Mouse (Mus musculus): ENCODE measurements at regions not wholly inside any gene's neighbourhood (a gene's known extent, or its start where the extent isn't known, plus 50 kb on each side); places are given as distances from the start of the nearest gene placed in this dataset.

DNA sequence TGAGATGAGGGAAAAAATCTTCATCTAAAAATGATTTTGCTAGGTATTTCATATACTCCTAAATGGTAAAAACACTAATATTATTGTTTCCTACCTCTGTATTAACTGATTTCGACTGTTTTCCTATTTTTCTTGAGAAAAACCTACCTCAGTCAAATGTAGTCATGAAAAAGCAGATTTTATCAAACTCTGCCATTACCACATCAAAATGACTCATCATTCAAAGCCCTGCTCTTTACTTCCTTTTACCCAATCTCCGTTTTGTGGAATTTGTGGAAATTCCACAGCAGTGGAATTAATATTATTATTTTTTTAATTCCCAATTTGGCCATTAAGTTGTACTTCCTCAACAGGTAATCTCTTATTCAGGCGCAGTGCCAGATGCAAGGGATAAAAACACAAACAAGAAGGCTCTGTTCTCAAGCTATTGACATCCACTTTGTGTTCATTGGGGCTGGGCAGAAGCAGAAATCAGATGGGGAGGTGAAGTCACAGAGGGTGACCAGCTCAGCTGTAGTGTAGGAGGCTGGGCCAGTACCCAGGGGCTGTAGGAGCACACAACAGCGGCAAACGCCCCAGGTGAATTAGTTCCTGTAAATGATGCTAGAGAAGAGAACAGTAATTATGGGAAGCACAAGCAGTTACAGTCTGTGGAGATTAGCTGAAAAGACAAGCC, 138.2 kb upstream of the Mocs2 start:
- TF ChIP-seq EP300 (IDR thresholded peaks at IDR 0.05), result no peak
- TF ChIP-seq CTCF (IDR thresholded peaks at IDR 0.05), result no peak

Data from lung, postnatal 0 days (tissue).